Mouse (Mus musculus): ENCODE measurements around the gene Enthd1.
A peak's percentile ranks its signal among the peaks of the same experiment; 100 is the strongest.

Enthd1 gene

DNA sequence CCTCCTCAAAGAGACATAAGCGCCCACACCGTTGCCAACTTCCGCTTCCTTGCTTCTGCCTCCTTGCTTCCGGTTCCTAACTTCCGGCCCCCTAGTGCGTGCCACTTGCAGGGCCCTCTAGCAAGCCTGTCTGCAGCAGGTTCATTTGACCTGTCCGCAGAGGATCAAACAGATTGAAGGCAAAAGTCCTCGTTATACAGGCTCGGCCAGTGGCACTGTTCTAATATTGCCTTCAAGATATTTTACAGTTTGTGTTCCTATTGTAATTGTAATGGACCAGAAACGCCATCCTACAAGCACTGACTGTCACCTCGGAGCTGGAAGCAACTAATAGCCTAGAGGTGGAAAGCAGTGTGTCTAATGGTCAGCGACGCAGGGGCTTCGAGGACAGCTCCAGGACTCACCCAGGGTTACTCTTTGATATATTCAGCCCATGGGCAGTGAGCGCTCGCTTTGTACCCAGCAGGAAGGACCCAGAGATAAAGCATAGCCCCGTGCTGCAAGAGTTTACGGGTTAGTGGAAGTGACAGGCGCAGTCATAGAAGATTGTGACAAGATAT is at the start of gene Enthd1:
Gene Enthd1, minus strand, starts transcription at position 51 of the 560 bp plus-strand sequence.
- no peak for DNase-seq (ENCODE audit: low read depth, low spot score)

DNA sequence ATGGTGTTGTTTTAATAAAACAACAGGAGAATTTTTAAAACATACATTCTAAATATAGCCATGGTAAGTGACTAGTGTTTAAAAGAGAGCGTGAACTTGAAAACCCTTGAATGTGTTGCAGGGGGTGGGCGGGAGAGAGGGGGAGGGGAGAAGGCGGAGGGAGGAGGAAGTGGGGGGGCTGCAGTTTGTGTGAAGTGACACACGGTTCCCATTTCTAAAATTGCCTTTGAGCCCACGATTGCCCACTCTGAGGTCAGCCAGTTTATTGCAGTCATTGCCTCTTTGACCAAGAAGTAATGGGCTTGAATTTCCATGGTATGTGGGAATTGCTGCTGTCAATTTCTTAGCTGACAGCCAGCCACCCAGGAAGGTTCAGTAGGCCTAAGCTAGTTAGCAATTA is 48.9 kb upstream of the Enthd1 start:
- Histone ChIP-seq H3K36me3 (ENCODE audit: control insufficient read depth, insufficient read depth, low read length, poor library complexity, severe bottlenecking) (no peaks in the 10 kb centered on the region), H3K27me3 (ENCODE audit: control insufficient read depth, insufficient read depth, low read length, poor library complexity, severe bottlenecking) (no peaks in the 10 kb centered on the region)
- peak; percentile 45 for DNase-seq (ENCODE audit: low read depth, low spot score)

More for the DNA sequence above, at the start of gene Enthd1:
- no peaks in the 10 kb centered on the region for H3K36me3 ChIP-seq (ENCODE audit: control insufficient read depth, insufficient read depth, low read length, poor library complexity, severe bottlenecking)
- no peaks in the 10 kb centered on the region for H3K27me3 ChIP-seq (ENCODE audit: control insufficient read depth, insufficient read depth, low read length, poor library complexity, severe bottlenecking)

DNA sequence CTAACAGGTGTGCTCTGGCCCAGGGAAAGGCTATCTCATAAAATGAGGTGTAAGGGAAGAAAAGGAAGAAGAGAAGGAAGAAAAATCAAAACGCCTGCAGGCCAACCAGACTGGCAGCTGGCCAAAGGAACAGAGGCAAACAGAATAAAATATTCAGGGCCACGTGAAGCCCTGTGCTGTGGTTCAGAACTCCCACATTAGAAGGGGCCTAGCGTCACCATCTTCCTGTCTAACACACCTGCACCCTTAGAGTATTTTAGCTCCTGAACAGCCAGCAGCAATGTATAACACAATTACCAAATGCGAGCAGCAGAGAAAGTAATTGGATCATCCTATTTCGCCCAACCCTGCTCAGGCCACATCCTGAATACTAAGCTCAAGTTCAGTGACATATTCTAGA is 46.5 kb upstream of the Enthd1 start:
- peak; percentile 55 for DNase-seq (ENCODE audit: low read depth, low spot score)
- H3K36me3 ChIP-seq (ENCODE audit: control insufficient read depth, insufficient read depth, low read length, poor library complexity, severe bottlenecking): no peaks in the 10 kb centered on the region
- no peaks in the 10 kb centered on the region for H3K27me3 ChIP-seq (ENCODE audit: control insufficient read depth, insufficient read depth, low read length, poor library complexity, severe bottlenecking)

DNA sequence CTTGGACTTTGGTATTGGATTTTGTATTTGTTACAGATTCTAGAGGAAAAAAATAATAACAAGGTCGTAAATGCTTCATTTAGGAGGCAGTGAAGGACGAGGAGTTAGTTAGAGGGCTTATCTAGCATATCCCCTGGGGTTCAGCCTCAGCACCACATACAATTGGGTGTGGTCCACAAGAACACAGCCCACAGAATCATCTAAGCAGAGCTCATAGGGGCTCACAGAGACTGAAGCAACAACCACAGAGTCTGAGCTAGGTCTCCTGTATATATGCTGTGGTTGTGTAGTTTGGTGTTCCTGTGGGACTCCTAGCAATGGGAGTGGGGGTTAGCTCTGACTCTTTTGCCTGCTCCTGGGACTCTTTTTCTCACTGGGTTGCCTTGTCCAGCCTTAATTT is 45.4 kb upstream of the Enthd1 start:
- H3K27me3 ChIP-seq (ENCODE audit: control insufficient read depth, insufficient read depth, low read length, poor library complexity, severe bottlenecking): no peaks in the 10 kb centered on the region
- H3K36me3 ChIP-seq (ENCODE audit: control insufficient read depth, insufficient read depth, low read length, poor library complexity, severe bottlenecking): no peaks in the 10 kb centered on the region
- no peak for DNase-seq (ENCODE audit: low read depth, low spot score)

DNA sequence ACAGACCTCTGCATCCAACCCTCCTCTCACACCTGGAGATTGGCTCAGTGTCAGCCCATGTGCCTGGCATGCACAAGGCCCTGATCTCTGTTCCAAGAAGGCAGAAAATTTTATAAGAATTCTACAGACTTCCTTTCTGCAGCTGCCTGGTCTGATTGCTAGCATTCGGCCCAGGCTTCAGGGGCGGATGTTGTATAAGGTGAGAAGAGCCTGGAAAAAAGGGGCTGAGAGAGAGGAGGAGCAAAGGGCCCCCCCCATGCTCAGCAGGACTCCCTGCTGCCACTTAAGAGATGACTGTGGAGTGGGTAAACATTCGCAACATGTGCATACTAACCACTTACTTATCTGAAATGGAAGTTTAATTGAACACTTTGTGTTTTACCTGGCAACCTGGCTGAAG is 43.0 kb upstream of the Enthd1 start:
- no peaks in the 10 kb centered on the region for H3K27me3 ChIP-seq (ENCODE audit: control insufficient read depth, insufficient read depth, low read length, poor library complexity, severe bottlenecking)
- DNase-seq (ENCODE audit: low read depth, low spot score): no peak
- H3K36me3 ChIP-seq (ENCODE audit: control insufficient read depth, insufficient read depth, low read length, poor library complexity, severe bottlenecking): no peaks in the 10 kb centered on the region; the same call in 1 of the 2 replicates

DNA sequence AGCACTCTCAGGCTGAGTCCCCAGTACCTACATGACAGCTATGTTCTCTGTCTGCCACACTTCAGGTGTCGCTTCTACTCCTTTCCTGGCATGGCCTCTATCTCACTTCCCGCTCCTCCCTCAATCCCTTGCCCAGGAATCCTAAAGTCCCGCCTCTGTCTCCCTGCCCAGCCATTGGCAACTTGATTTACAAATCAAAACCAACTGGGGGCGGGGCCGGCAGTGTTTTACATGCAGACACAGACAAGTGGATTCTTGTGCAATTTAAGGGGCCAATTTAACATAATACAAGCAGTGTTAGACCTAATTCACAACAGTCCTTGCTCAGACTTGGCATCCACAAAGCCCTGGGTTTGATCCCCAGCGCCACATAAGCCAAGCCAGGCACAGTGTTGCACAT is 39.1 kb upstream of the Enthd1 start:
- DNase-seq (ENCODE audit: low read depth, low spot score): no peak
- no peaks in the 10 kb centered on the region; the same call in 1 of the 2 replicates for H3K36me3 ChIP-seq (ENCODE audit: control insufficient read depth, insufficient read depth, low read length, poor library complexity, severe bottlenecking)
- H3K27me3 ChIP-seq (ENCODE audit: control insufficient read depth, insufficient read depth, low read length, poor library complexity, severe bottlenecking): no peaks in the 10 kb centered on the region

DNA sequence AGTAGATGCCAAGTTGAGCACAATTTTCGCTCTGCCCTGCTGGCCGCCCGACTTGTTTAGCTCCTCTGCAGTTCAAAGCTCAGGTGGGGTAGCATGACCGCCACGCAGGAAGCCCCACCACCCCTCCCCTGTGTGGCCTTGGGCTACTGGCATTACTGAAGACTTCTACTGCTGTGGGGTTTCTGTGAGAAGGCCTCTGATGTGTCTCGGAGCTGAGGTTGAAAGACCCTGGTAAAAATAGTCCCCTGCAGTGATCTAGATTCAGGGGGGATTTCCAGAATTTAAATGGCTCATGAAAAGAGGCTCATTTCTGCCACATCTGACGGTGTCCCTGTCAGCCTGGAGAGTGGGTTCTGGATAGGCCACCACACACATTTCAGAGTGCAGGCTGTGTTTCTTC is 37.5 kb upstream of the Enthd1 start:
- Histone ChIP-seq H3K27me3 (ENCODE audit: control insufficient read depth, insufficient read depth, low read length, poor library complexity, severe bottlenecking) (no peaks in the 10 kb centered on the region), H3K36me3 (ENCODE audit: control insufficient read depth, insufficient read depth, low read length, poor library complexity, severe bottlenecking) (no peaks in the 10 kb centered on the region; the same call in 1 of the 2 replicates)
- DNase-seq (ENCODE audit: low read depth, low spot score): peak; percentile 56

DNA sequence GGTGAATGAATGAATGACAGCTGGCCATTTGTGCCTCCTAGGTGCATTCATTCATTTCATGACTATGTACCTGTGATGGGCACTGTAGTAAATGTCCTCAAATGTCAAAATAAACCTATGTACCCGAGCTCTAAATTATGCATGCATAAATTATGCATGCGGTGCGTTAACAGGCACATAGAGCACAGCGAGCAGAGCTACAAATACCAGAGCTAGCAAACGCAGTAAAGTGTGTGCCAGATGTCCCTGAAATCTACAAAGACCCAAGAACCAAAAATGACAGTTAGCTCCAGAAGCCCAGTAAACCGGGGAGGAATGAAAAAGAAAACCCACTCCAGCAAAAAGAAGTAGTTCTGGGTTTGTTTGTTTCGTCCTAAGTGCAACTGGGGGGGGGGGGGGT is 36.5 kb upstream of the Enthd1 start:
- no peaks in the 10 kb centered on the region for H3K27me3 ChIP-seq (ENCODE audit: control insufficient read depth, insufficient read depth, low read length, poor library complexity, severe bottlenecking)
- DNase-seq (ENCODE audit: low read depth, low spot score): no peak
- no peaks in the 10 kb centered on the region; the same call in 1 of the 2 replicates for H3K36me3 ChIP-seq (ENCODE audit: control insufficient read depth, insufficient read depth, low read length, poor library complexity, severe bottlenecking)

DNA sequence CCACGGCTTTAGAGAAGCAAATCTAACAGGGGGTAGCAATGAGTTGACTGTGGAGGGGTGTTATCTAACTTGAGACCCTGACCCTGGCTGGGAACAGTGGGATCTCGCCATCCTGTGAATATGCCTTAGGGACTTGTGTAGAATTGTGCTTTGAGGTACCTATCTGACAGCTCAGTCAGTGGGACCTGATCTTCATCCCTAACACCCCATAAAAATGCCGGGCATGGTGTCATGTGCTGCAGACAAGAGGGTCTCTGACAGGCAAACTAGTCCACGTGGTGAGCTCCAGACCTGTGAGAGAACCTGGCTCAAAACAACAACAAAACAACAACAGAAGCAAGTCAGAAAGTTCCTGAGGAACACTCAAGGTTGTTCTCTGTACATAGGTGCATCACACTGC is 34.9 kb upstream of the Enthd1 start:
- no peak for DNase-seq (ENCODE audit: low read depth, low spot score)
- Histone ChIP-seq H3K27me3 (ENCODE audit: control insufficient read depth, insufficient read depth, low read length, poor library complexity, severe bottlenecking) (no peaks in the 10 kb centered on the region), H3K36me3 (ENCODE audit: control insufficient read depth, insufficient read depth, low read length, poor library complexity, severe bottlenecking) (no peaks in the 10 kb centered on the region; the same call in none of the 2 replicates)

DNA sequence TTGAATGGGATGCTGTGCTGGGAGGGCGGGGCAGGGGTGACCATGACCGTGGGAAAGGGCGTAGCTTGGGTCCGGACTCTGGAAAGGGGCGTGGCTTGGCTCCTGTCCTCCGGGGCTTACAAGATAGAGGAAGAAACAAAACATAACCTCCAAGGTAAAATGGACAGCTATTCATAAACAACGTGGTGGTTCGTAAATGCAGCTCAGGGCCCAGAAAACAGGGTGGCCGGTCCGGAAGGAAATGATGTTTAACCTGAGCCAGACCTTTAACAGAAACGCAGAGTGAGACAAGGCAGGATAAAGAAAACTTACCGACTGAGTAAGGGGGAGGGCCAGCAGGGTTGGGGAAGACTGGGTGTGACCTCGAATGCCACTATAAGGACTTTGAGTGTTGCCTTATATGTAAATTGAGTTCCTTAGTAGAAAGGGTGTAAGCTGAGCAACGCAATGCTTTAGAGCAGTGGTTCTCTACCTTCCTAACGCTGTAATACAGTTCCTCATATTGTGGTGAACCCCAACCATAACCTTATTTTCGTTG is 34.3 kb upstream of the Enthd1 start:
- DNase-seq (ENCODE audit: low read depth, low spot score): peak; percentile 68
- Histone ChIP-seq H3K36me3 (ENCODE audit: control insufficient read depth, insufficient read depth, low read length, poor library complexity, severe bottlenecking) (no peaks in the 10 kb centered on the region; the same call in none of the 2 replicates), H3K27me3 (ENCODE audit: control insufficient read depth, insufficient read depth, low read length, poor library complexity, severe bottlenecking) (no peaks in the 10 kb centered on the region)

DNA sequence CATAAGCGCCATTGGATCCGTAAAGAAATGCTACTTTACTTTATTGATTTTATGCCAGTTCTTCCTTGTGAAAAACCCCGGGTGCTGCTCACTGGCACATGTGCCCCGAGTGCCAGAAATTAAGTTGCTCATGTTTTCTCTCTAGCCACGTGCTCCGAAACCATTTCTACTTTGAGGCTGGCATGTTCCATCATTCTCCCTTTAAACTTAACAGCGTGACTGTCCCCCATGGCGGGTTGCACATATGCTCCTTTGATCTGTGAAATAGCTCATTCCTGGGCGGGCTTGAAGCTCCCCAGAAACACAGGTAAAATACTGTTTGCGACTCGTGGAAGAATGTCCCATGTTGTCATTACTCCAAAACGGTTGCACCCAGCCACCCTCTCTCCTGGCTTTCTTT is 33.8 kb upstream of the Enthd1 start:
- Histone ChIP-seq H3K36me3 (ENCODE audit: control insufficient read depth, insufficient read depth, low read length, poor library complexity, severe bottlenecking) (no peaks in the 10 kb centered on the region; the same call in 1 of the 2 replicates), H3K27me3 (ENCODE audit: control insufficient read depth, insufficient read depth, low read length, poor library complexity, severe bottlenecking) (no peaks in the 10 kb centered on the region)
- no peak for DNase-seq (ENCODE audit: low read depth, low spot score)

DNA sequence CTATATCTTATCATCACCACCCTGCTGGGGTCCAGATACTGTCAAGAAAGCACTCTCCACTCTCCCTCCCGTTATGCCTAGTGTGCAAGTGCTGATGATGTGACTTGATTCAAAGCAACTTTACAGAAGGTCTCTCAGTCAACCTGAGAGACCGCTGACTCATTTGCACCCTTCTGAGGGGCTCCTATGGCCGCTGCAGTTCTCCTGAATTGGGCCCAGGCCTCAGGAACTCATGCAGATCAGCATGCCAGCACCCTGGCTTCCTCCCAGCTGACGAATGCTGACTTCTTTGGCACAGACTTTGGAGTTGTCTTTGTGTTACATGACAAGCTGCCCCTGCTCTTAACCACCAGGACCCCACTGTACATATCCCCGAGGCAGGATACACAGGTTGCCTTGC is 28.9 kb upstream of the Enthd1 start:
- no peaks in the 10 kb centered on the region; the same call in 1 of the 2 replicates for H3K36me3 ChIP-seq (ENCODE audit: control insufficient read depth, insufficient read depth, low read length, poor library complexity, severe bottlenecking)
- H3K27me3 ChIP-seq (ENCODE audit: control insufficient read depth, insufficient read depth, low read length, poor library complexity, severe bottlenecking): no peaks in the 10 kb centered on the region
- no peak for DNase-seq (ENCODE audit: low read depth, low spot score)

DNA sequence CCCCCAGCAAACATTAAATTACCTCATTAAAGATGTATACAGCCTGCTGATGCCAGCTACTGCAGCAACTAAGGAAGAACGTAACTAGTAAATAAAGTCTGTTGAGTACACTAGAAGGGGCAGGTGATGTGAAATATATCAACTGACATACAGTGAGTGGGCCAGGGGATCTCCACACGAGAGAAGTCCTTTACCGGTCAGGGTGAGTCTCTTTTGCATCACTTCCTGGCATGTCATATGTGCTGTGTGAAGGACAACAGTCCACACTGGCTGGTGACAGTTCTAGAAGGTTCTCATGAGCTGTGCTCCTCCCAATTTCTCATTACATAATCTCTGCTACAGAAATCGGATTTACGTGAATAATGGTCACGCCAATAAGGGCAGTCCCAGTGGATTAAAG is 27.8 kb upstream of the Enthd1 start:
- no peak for DNase-seq (ENCODE audit: low read depth, low spot score)
- H3K36me3 ChIP-seq (ENCODE audit: control insufficient read depth, insufficient read depth, low read length, poor library complexity, severe bottlenecking): no peaks in the 10 kb centered on the region; the same call in 1 of the 2 replicates

DNA sequence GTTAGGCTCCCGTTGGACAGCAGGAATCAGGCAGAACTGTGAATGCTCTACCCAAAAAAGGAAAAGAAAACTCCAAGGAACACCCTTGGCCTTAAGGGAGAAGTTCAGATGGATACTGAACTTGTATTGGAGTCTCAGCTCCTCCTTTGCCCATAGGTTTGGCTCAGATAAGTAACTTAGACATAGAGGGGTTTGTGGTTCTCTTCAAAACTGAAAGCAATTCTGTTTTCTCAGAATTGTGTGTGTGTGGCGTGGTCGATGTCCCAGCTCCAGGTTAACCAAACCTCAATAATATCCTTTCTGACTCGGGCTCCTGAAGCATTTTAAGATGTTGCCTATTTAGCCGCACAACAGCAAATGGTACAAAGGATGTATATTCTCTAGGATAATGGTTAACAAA is 25.7 kb upstream of the Enthd1 start:
- H3K36me3 ChIP-seq (ENCODE audit: control insufficient read depth, insufficient read depth, low read length, poor library complexity, severe bottlenecking): no peaks in the 10 kb centered on the region; the same call in 1 of the 2 replicates
- no peaks in the 10 kb centered on the region for H3K27me3 ChIP-seq (ENCODE audit: control insufficient read depth, insufficient read depth, low read length, poor library complexity, severe bottlenecking)
- DNase-seq (ENCODE audit: low read depth, low spot score): no peak

More for the DNA sequence above, 27.8 kb upstream of the Enthd1 start:
- H3K27me3 ChIP-seq (ENCODE audit: control insufficient read depth, insufficient read depth, low read length, poor library complexity, severe bottlenecking): no peaks in the 10 kb centered on the region

DNA sequence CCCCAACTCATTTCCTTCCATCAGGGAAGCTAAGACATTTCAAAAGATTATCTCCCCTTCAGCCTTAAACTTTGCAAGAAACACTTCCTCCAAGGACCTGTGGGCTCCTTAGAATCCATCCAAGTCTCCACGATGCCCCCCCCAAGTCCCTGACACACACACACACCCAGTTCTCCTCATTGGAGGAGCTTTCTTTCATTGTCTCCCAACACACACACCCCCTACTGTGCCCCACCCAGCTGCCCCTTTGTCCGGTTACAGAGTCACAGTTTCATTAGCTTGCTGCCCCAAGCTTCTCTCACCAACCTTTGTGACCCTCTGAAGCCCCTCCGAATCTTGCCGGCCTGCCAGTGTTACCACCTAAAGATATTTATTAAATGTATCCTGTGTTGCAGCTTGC is 21.3 kb upstream of the Enthd1 start:
- Histone ChIP-seq H3K36me3 (ENCODE audit: control insufficient read depth, insufficient read depth, low read length, poor library complexity, severe bottlenecking) (peaks cover 3% of the 10 kb centered on the region; the same call in 1 of the 2 replicates), H3K27me3 (ENCODE audit: control insufficient read depth, insufficient read depth, low read length, poor library complexity, severe bottlenecking) (no peaks in the 10 kb centered on the region)
- no peak for DNase-seq (ENCODE audit: low read depth, low spot score)

All from splenic B cell, adult 2 months (primary cell).